Mouse (Mus musculus) liver, postnatal 0 days (tissue): ENCODE data around the gene Efcab11.

Experiments used
- CTCF ChIP-seq: sonication (generic); IDR thresholded peaks from 2 replicates; pipeline ENCODE4 v1.5.1; 2016; ENCODE audit warnings: antibody characterized with exemption, low read depth
- EP300 ChIP-seq: IDR thresholded peaks from 2 replicates; pipeline ENCODE4 v1.6.1; 2016; ENCODE audit warnings: antibody characterized with exemption, low read depth, mild to moderate bottlenecking

- TF ChIP-seq EP300 = no peak
- TF ChIP-seq CTCF = no peak
These were observed 127.1 kb downstream of the Efcab11 start for GRCm38 (mm10) chr12:99756914-99757687.
